Comparison of ENCODE assay signal across 30 mouse cellular contexts in the genomic region with DNA sequence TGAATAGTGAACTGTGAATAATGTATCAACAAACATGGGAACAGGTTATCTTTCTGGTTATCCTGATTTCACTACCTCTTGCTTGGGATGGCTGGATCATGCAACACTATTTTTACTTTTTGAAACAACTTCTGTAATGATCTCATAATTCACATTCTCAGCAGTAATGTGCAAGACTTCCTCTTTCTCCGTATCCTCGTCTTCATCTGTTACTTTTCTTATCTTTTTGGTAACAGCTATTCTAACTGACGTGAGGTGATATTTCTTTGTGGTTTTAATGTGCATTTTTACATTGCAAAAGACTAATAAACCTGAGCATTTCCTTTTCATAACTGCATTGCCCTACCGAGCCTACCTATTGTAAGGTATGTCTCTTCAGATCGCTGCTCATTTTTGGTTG. TPM values are rescaled to one million over a fixed set of nuclear protein-coding genes. Genes with fewer than 3 reads are reported as not detected.
"Had no signal": no experiment of that assay in that cellular context is flagged by ENCODE, and none has a peak within 500 bp of the region (broad histone marks: within the 10 kb centered on the region; RNA-seq: fewer than 3 reads in every experiment).

No protein-coding gene starts in this region.

- H3K4me3 ChIP-seq: heart, adult 2 months; heart, embryonic 13.5 days; heart, embryonic 15.5 days; hindbrain, embryonic 10.5 days; hindbrain, embryonic 12.5 days; intestine, embryonic 15.5 days; layer of hippocampus, adult 2 months; left cerebral cortex, adult 2 months; limb, embryonic 10.5 days; limb, embryonic 12.5 days; liver, embryonic 13.5 days had no signal

- H3K27me3 ChIP-seq: heart, embryonic 13.5 days; heart, embryonic 15.5 days; hindbrain, embryonic 12.5 days; intestine, embryonic 15.5 days; limb, embryonic 12.5 days; liver, embryonic 13.5 days had no signal

- H3K9me3 ChIP-seq: heart, embryonic 13.5 days; heart, embryonic 15.5 days; hindbrain, embryonic 10.5 days; hindbrain, embryonic 12.5 days; intestine, embryonic 15.5 days; limb, embryonic 10.5 days; limb, embryonic 12.5 days; liver, embryonic 13.5 days had no signal

- H3K9ac ChIP-seq: heart, embryonic 13.5 days; heart, embryonic 15.5 days; hindbrain, embryonic 12.5 days; hindbrain, embryonic 14.5 days; intestine, embryonic 15.5 days; limb, embryonic 12.5 days; liver, embryonic 13.5 days had no signal

- H3K27ac ChIP-seq: heart, adult 2 months; heart, embryonic 13.5 days; heart, embryonic 15.5 days; hindbrain, embryonic 10.5 days; hindbrain, embryonic 12.5 days; hindbrain, embryonic 14.5 days; intestine, embryonic 15.5 days; layer of hippocampus, adult 2 months; left cerebral cortex, adult 2 months; limb, embryonic 10.5 days; limb, embryonic 12.5 days; liver, embryonic 13.5 days had no signal

- H3K4me1 ChIP-seq: heart, embryonic 13.5 days; heart, embryonic 15.5 days; hindbrain, embryonic 10.5 days; hindbrain, embryonic 12.5 days; intestine, embryonic 15.5 days; limb, embryonic 10.5 days; limb, embryonic 12.5 days; liver, embryonic 13.5 days had no signal

- DNase-seq: gastrocnemius, postnatal 14 days; gastrocnemius, postnatal 36 days; heart, adult 11 months; heart, adult 2 months; heart, postnatal 14 days; heart, postnatal 36 days; kidney, adult 18-20 months; kidney, adult 8-10 months; kidney, postnatal 10 days; kidney, postnatal 25 days; kidney, postnatal 4 days; liver; liver, embryonic 13.5 days had no signal

- H3K36me3 ChIP-seq: heart, embryonic 13.5 days; heart, embryonic 15.5 days; hindbrain, embryonic 10.5 days; hindbrain, embryonic 12.5 days; intestine, embryonic 15.5 days; limb, embryonic 10.5 days; limb, embryonic 12.5 days; liver, embryonic 13.5 days had no signal

- ATAC-seq: hindbrain, embryonic 16.5 days; inflammation-experienced regulatory T-cells, adult 6 months; intestine, embryonic 15.5 days; intestine, postnatal 0 days had no signal

RNA-seq across cellular contexts. Expression of gene Nrg3, which starts 44.4 kb away (rescaled TPM):
- total RNA-seq: gastrocnemius, adult 18-20 months; gastrocnemius, adult 8-10 months; gastrocnemius, postnatal 14 days; gastrocnemius, postnatal 36 days; heart, adult 2 months; heart, postnatal 14 days; heart, postnatal 36 days had no signal
- polyA plus RNA-seq: gonadal fat pad, adult 2 months; heart, embryonic 15.5 days; heart, postnatal 0 days; inflammation-experienced regulatory T-cells, adult 6 months; limb, embryonic 10.5 days; liver, embryonic 13.5 days had no signal
